Mouse (Mus musculus): ENCODE data around the gene Lca5l.

Gene Lca5l
- long read RNA-seq, experiment 1, partial matches to known transcripts = 2 of 3 reads
- long read RNA-seq, experiment 1, other reads (novel, unspliced or antisense) = 1 of 3 reads
- long read RNA-seq, experiment 2, partial matches to known transcripts = 1 of 1 reads
- long read RNA-seq, experiment 2, other reads (novel, unspliced or antisense) = 0 of 1 reads

DNA sequence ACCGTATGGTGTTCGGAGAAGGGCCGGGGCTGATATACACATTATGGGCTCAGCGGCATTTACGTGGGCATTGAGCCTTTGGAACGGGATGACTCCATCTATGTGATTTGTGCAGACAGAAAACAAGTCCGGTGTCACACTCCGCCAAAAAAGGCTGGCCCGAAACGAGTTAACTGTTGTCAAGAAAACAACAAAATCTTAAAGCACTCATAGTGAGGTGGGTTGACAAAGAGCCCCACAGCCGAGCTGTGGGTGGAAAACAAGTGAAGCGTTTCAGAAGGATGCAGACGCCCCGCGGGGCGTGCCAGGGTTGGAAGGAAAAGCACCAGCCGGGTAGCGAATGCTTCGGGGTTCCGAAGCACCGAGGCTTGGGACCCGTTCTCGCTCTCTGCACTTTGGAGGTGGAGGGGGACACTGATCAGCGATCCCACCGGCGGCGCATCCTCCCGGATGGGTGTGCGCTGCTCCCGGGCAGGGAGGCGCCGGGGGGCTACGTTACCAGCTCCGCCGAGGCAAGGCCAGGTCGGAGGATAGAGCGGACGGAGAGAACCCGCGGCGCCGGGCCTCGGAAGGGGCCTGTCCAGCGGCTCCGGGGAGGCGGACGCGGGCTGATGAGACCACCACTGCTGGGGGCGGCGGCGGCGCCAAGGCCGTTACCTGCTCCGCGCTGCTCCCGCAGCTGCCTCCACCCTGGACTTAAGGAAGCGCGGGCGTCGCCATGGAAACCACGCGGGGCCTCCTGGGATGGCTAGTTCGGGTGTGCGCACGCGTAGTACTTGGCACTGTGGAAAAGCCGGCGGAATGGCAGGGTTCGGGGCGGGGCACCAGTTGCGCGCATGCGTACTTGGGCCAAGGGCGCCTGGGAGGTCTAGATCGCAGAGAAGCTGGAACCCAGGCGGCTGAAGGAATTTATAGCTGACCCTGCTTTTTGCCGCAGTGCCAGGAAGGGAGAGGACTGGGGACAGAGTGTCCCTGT is at the start of gene Lca5l:
TSS of gene Lca5l (minus strand) at position 741 of the 976 bp plus-strand sequence.
- intact Hi-C loops (cut with DNase I) = no loop called here

DNA sequence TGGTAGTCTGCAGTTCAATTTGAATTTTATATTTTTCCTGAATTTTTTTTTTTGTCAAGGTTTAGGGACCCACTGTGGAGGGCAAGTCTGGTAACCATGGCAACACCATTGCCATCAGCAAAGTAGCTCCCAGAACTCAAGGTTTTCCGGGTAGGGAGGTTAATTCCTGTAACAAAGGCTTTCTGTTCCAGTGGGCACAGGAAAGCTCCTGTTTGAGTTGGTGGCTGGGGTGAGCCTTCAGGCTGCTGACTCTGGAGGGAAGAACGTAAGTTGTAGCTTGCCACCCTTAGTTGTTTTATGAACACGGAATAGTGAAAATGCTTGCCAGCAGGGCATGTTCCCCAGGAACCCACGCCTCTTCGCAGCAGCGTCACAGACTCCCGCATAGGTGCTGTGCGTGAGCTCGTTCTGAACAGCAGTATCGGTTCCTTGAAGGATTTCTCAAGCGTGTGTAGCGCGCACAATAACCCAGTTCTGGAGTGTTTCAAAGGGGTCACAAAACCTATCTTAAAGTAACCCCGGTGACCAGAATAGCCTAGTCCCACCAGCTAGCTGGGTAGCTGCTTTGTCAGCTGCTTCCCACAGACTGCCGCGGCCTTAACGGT is 43.4 kb upstream of the Lca5l start, which contains the start of gene B3galt5:
TSS of gene B3galt5 (plus strand) at position 436 of the 605 bp plus-strand sequence.
- intact Hi-C loops (cut with DNase I) = no loop called here

DNA sequence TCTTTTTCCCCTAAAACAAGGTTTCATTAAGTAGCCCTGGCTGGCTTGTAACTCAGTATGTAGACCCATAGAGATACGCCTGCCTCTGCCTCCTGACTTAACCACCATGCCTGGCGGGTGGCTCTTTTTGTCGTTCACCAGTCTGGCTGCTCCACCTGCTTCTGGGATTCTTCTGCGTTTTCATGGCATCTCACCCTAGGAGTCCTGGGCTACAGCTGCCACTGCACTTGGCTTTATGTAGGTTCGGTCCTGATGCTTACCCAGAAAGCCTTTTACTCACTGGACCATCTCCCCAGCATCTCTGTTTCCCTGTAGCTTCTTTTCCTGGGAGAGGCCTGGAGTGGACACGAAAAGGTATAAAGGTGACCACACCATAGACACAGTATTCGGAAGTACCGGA is 41.9 kb upstream of the Lca5l start:
- intact Hi-C loops (cut with DNase I) = no loop called here

DNA sequence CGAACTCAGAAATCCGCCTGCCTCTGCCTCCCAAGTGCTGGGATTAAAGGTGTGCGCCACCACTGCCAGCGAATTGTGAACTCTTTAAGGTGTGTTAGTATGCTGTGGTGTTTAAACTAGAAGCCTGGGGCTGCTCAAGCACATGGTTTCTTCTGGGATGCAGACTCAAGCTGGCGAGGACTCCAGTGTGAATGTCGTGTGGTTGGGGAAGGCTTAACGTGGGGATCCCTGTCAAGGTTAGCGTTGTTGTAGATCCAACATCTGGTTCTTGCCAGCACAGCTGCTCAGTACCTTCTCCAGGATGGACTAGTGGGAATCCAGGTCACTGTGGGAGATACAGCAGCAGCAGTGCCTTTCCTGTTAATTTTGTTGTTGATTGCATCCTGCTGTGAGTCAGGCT is 39.9 kb upstream of the Lca5l start:
- intact Hi-C loops (cut with DNase I) = loop anchor here (2.0 kb wide), 1 partner anchor 109 kb away; no protein-coding TSS in a partner anchor

DNA sequence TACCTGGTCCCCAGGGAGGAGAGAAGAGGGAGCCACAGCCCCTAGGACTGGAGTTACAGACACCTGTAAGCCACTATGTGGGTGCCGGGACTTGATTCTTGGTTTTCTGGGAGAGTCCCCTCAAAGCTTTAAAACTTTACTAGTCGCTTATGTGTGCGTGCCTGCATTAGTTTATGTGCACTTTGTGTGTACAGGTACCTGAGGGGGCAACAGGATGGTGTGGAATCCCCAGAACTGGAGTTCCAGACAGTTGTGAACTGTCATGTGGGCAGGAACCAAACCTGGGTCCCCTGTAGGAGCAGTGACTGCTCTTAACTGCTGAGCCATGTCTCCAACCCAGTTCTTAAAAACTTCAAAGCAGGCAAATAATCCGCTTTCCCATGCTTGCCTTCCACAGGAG is 39.2 kb upstream of the Lca5l start:
- intact Hi-C loops (cut with DNase I) = loop anchor here (2.0 kb wide), 1 partner anchor 110 kb away; no protein-coding TSS in a partner anchor

DNA sequence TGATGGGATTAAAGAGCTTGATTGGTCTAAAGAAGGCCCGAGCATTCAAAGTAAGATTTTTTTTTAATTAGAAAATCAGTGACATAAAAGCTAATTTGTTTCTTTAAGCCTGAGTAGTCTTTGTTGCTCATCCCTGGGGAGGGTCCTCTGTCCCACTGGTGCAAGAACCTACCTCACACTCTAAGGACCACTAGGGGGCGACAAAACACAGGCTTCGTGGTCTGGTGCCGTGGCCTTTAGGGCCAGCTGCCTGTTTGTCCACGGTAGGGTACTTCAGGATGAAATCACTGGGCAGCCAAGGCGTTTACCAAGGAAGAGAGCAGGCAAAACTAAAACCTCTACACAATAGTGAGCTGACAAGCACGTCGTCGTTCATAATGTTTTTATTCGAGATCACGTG is 38.3 kb upstream of the Lca5l start:
- intact Hi-C loops (cut with DNase I) = loop anchor here (2.0 kb wide), 1 partner anchor 110 kb away; no protein-coding TSS in a partner anchor

DNA sequence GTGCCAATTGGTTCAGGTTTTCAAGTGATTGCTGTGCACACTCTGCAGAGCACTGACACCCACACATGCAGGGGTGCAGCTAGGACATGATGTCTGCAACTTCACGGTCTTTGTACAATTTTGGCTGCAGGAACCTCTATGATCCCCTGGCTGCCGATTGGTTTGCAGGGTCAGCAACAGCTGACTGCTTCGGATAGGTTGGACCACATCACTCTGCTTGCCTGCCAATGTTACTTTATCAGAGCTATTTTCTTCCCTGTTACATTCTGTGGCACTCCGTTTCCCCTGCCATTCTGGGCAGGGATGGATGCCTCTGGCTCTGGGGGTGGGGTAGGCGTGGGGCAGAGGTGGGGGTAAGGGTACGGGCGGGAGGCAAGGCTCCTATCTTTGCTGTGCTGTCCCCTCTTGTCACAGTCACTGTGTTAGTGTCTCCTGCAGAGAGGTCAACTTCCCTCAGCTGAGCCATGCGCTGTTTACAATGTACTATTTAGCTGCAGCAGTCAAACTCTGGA is 37.0 kb upstream of the Lca5l start:
- intact Hi-C loops (cut with DNase I) = no loop called here

DNA sequence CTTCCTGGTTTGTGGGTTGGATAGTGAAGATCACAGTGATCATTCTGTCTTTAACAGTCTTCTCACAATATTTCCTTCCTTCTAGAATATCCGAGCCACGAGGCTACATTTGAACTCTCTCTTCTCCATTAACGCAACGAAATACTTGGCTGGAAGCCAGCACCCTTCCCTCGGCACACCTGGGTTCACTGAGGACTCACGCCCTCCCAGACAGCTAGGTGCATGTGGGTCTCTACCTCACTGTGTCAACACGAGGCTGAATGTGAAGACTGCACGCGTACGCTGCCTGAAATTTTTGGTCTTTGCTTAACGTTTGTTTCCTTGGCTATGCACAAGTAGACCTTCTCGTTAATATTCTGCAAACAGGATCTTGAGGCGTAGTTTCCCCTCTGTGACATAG is 36.4 kb upstream of the Lca5l start:
- intact Hi-C loops (cut with DNase I) = no loop called here

DNA sequence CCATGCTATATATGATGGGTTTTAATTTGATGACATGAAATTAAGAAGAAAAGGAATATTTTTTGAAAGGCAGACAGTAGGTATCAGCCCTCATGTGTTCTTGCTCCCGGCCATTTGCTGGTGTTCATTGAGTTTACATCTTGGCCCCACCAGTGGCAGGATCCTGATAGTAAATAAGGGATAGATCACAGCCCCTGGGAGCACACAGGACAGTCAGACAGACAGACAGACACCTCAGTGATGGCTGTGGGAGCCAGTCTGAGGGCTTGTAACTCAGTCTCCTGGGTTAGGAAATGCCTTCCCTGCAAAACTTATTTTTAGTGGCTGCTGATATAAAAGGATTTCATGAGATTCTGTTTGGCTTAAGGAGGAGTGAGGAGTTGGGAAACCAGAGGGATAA is 30.4 kb upstream of the Lca5l start:
- intact Hi-C loops (cut with DNase I) = no loop called here

DNA sequence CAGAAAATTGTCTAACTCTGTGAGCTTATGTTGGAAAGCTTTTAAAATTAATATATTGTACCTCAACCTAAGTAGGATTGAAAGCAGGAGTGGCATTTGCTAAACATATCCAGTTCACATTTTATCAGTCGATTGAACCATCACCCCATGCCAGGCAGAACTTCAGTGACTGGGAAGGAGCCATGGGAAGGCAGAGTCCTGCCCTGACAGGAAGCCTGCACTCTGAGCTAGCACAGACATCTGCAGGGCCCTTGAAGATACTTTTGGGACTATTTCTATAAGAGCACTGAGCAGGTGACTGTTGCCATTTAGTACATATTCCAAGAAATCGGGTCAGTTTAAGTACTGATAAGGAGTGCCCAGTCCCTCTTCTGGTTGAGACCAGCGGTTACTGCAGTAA is 29.9 kb upstream of the Lca5l start:
- intact Hi-C loops (cut with DNase I) = no loop called here

DNA sequence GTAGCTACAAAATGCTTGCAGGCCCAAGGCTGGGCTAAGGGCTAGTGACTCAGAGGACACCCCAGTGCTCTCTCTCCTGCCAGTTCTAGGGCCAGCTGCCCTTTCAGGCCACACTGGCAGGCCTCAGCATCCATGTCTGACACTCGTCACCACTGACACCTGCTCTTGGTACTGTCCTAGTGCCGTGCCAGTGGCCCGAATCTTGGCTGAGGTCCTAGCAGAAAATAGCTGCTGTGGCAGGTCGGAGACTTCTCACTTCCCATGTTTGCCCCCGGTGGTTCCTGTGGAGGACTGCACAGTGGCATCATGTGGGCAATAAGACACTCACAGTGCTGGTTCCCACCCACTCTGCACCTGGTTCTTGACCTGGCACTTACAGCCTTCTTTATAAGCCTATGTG is 29.4 kb upstream of the Lca5l start:
- intact Hi-C loops (cut with DNase I) = no loop called here

DNA sequence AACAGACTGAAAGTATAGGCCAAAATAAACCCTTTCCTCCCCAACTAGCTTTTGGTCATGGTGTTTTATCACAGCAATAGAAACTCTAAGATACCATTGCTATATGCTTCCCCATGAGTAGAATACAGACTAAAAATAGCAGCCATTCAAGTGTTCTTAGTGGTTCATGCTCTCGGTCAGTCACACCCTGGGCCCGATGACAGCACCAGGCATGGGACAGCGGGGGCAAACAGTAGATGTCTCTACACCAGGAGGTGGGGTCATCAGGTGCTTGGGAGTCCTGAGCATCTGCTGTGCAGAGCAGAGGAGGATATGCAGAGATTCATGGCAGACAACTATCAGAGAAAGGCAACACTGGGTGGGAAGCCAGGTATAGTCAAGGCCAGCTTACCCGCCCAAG is 21.0 kb upstream of the Lca5l start:
- intact Hi-C loops (cut with DNase I) = no loop called here

DNA sequence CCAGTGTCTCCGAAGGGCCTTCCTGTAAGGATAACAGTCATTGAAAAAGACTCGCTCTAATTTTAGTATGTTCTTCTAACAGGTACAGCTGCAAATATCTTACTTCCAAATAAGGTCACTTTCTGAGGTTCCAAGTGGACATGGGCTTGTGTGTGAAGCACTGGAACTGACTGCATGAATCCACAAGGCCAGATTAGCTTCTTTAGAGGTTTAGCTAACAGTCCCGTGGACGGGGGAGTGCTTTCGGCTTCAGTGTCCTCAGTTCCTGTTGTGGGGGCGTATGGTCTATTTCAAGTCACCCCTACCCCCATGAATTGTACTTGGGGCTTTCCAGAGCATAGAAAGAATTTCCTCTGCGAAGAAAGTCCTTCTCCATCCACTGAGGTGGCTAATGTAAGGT is 18.8 kb upstream of the Lca5l start:
- intact Hi-C loops (cut with DNase I) = no loop called here

DNA sequence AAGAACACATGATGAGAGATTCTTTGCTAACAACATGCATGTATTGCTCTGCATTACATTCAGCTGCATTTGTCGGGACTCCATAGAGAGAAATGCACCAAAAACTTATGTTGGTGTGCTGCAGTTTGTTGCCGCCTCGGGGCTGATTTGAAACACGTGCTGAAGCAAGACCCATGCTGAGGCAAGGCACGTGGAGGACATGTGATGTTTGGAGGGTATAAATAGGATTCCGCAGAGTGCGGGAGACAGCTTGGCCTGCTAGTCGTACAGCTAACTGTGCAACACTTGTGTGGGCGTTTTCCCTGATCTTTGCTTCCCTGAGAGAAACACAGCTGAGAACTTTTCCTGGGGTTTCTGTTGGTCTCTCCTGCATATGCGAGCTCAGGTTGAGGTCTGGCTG is 17.7 kb upstream of the Lca5l start:
- intact Hi-C loops (cut with DNase I) = no loop called here

DNA sequence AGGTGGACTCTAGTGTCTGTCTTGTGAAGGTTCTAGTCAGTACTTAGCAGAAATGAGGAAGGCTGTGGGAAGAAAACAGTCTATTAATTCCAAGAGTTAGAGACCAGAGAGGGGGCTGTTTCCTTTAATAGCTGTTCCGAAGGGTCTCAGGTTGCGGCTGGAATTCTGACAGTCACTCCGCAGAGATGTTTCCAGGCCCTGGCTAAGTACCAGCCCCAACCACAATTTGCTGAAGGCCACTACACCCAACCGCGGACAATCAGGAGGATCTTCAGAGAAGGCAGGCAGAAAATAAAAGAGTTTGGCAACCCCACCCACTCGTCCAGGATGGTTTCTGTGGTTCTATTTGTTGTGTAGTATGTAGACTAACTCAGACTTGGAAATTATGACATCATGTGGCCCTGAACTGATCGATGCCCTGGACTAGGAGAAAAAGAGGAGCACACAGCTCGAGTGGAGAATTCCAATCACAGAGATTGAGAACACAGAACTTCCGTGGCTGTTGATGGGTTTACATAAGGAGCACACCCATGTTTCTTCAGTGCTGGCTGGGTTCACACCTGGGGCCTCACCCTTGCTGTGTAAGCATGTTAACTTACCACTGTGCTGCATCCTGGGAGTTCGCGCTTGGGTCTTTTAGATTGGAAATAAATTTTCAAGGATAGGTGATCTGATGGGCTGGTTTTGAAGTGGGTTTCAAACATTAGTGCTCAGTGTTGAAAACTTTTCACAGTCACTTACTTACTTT is 9.6 kb upstream of the Lca5l start:
- intact Hi-C loops (cut with DNase I) = no loop called here

DNA sequence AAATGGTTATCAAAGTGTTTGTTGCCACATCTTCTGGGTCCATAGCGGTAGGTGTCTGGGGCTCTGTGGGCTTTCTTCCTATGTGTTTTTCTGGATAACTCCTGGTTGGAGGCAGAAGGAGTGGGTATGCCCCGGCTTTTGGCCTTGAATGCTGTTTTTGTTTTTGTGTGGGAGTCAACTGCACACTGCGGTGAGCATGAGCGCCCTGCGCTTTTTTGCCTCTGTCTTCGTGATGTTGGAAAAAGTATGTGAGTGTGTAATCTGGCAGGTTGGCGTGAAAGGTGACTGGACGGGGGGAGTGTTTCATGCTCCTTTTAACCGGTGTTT is 8.6 kb upstream of the Lca5l start:
- intact Hi-C loops (cut with DNase I) = no loop called here

DNA sequence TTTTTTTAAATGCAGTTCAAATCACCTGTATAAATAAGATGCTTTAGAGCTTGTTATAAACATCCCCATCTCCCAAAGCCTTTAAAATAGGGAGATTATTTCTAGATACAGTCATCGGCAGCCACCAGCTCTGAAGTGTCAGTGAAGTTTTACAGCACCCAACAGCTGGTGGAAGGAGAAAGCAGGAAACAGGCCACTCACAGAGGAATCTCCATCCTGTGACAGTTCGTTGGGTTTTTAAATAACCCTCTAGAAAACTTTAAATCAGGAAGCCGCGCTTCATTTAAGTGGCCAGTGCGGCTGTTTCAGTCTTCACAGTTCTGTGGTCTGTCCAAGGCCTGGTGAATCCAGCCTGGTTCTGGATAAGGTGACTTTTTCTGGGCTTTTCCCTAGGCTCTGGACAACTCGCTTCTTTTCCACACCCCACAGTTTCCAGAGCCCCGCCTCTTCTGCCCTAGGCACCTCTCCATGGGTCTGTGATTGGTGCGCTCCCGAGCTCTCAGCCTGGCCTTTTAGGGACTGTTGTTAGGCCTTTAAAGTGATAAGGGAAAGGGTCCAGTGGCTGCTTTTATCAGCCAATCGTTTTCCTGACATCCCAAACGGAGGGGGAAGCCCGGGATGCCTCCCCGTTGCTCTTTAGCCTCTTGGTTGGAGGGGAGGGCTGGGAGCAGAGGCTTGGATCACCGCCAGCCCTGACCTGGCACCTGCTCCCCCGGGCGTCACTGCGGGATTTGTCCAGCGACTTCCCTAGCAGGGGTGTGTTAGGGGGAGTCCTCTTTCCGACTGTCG is 8.0 kb upstream of the Lca5l start, which contains the start of gene Sh3bgr:
TSS of gene Sh3bgr (plus strand) at position 538 of the 789 bp plus-strand sequence.
- intact Hi-C loops (cut with DNase I) = no loop called here

DNA sequence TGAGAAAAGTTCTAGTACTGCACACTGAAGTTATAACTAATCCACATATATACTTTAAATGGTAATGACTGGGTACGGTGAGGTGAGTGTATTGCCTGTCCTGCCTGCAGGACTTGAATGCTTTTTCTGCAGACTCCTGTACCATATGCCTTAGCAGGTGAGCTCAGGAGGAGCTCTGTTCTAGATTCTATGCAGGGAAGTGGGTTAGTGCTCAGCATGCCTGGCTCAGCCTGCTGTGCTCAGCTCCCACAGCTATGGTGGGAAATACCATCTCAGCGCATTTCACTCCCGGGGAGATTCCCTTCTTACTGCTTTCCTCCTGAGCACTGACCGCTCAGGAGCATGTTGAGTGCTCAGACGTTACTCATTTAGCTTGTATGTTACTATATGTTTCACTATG is 4.5 kb downstream of the Lca5l start:
- intact Hi-C loops (cut with DNase I) = no loop called here

DNA sequence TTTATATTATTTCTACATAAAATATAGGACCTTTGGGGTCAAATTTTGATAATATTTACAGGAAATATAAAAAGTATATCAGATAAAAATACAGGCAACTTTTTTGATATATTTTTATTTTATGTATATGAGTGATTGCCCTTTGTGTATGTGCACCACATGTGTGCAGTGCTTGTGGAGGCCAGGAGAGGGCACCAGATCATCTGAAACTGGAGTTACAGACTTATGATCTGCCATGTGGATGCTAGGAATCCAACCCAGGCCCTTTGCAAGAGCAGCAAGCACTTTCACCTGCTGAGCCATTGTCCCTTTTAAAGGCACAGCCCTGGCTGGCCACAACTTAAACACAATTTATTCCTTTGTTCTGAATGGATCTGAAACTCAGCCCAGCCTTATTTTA is 12.9 kb downstream of the Lca5l start:
- intact Hi-C loops (cut with DNase I) = no loop called here

DNA sequence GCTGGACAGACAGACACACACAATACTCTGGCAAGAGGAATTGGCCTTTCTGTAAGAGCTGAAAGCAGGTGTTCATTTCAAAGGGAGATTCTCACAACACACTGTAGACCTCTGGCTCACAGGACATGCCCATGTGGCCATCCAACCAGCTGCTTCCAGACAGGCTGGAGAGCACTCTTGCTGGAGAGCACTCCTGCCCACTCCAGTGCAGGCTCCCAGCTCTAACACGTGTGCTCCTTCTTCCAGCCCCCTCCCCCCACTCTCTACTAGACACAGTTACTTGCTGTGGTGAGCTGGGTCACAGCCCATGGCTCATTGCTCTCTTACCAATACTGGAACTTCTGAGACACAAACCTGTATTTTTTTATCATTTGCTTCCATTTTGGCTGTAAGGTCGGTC is 16.7 kb downstream of the Lca5l start:
- intact Hi-C loops (cut with DNase I) = no loop called here

Data from adrenal gland (tissue).